Mouse (Mus musculus): Measurements from ENCODE around the gene Cers2. TPM values are rescaled to one million over a fixed set of nuclear protein-coding genes. Genes with fewer than 3 reads are reported as not detected.

Gene Cers2
- 111 and 122 TPM in 2 replicates for polyA plus RNA-seq (2014; fragmentation: Nextera tagmentation; extraction: Ambion mirVana)

- Histone ChIP-seq H3K36me3 (ENCODE audit: control insufficient read depth, insufficient read depth, low read length) (no peaks in the 10 kb centered on the region), H3K9ac (ENCODE audit: low read length) (peak within 1 kb of the TSS; percentile 99), H3K4me1 (replicated peaks; ENCODE audit: control insufficient read depth, insufficient read depth, low read length) (peaks cover 7% of the 10 kb centered on the region; the same call in 1 of the 2 replicates), H3K27me3 (ENCODE audit: control insufficient read depth, insufficient read depth, low read length) (no peaks in the 10 kb centered on the region), H3K27ac (ENCODE audit: low read depth, low read length) (peak within 1 kb of the TSS; percentile 93), H3K4me3 (ENCODE audit: low read depth, low read length) (peak within 1 kb of the TSS; percentile 93), H3K9me3 (ENCODE audit: control insufficient read depth, low read length) (no peaks in the 10 kb centered on the region), H3K4me2 (ENCODE audit: low read depth, low read length, severe bottlenecking) (peak within 1 kb of the TSS; percentile 71)
- ATAC-seq (replicated peaks; ENCODE audit: low FRiP score): no peak
- DNase-seq (ENCODE audit: low spot score): no peak
- 2% methylated on average over 27 of the region's 27 CpGs for WGBS
Observed at GRCm38 (mm10) chr3:95314486-95315093, at the start of gene Cers2. Gene Cers2 (plus strand): TSS chr3:95314791.

- Histone ChIP-seq H3K9me3 (ENCODE audit: control insufficient read depth, low read length) (no peaks in the 10 kb centered on the region), H3K27ac (ENCODE audit: low read depth, low read length) (no peak overlapping the region), H3K4me1 (replicated peaks; ENCODE audit: control insufficient read depth, insufficient read depth, low read length) (no peaks in the 10 kb centered on the region), H3K9ac (ENCODE audit: low read length) (no peak overlapping the region), H3K4me2 (ENCODE audit: low read depth, low read length, severe bottlenecking) (no peak overlapping the region), H3K4me3 (ENCODE audit: low read depth, low read length) (no peak overlapping the region), H3K36me3 (ENCODE audit: control insufficient read depth, insufficient read depth, low read length) (no peaks in the 10 kb centered on the region), H3K27me3 (ENCODE audit: control insufficient read depth, insufficient read depth, low read length) (no peaks in the 10 kb centered on the region)
- no peak for ATAC-seq (replicated peaks; ENCODE audit: low FRiP score)
- no peak for DNase-seq (ENCODE audit: low spot score)
- 94% methylated on average over 3 of the region's 3 CpGs for WGBS
Observed at GRCm38 (mm10) chr3:95266052-95266451, 48.5 kb upstream of the Cers2 start.

GRCm38 (mm10) chr3:95267855-95268254 lies 46.7 kb upstream of the Cers2 start:
- Histone ChIP-seq H3K27me3 (ENCODE audit: control insufficient read depth, insufficient read depth, low read length) (no peaks in the 10 kb centered on the region), H3K9me3 (ENCODE audit: control insufficient read depth, low read length) (no peaks in the 10 kb centered on the region), H3K4me1 (replicated peaks; ENCODE audit: control insufficient read depth, insufficient read depth, low read length) (no peaks in the 10 kb centered on the region), H3K27ac (ENCODE audit: low read depth, low read length) (no peak overlapping the region), H3K4me2 (ENCODE audit: low read depth, low read length, severe bottlenecking) (no peak overlapping the region), H3K36me3 (ENCODE audit: control insufficient read depth, insufficient read depth, low read length) (no peaks in the 10 kb centered on the region), H3K9ac (ENCODE audit: low read length) (no peak overlapping the region), H3K4me3 (ENCODE audit: low read depth, low read length) (no peak overlapping the region)
- no peak for DNase-seq (ENCODE audit: low spot score)
- no peak for ATAC-seq (replicated peaks; ENCODE audit: low FRiP score)

GRCm38 (mm10) chr3:95269789-95270188 lies 44.8 kb upstream of the Cers2 start:
- Histone ChIP-seq H3K9ac (ENCODE audit: low read length) (no peak overlapping the region), H3K4me1 (replicated peaks; ENCODE audit: control insufficient read depth, insufficient read depth, low read length) (no peaks in the 10 kb centered on the region), H3K4me2 (ENCODE audit: low read depth, low read length, severe bottlenecking) (no peak overlapping the region), H3K4me3 (ENCODE audit: low read depth, low read length) (no peak overlapping the region), H3K9me3 (ENCODE audit: control insufficient read depth, low read length) (no peaks in the 10 kb centered on the region), H3K27ac (ENCODE audit: low read depth, low read length) (no peak overlapping the region), H3K36me3 (ENCODE audit: control insufficient read depth, insufficient read depth, low read length) (no peaks in the 10 kb centered on the region), H3K27me3 (ENCODE audit: control insufficient read depth, insufficient read depth, low read length) (no peaks in the 10 kb centered on the region)
- no peak for DNase-seq (ENCODE audit: low spot score)
- no peak for ATAC-seq (replicated peaks; ENCODE audit: low FRiP score)
- 92% methylated on average over 5 of the region's 5 CpGs for WGBS

- Histone ChIP-seq H3K4me2 (ENCODE audit: low read depth, low read length, severe bottlenecking) (no peak overlapping the region), H3K9me3 (ENCODE audit: control insufficient read depth, low read length) (no peaks in the 10 kb centered on the region), H3K27ac (ENCODE audit: low read depth, low read length) (no peak overlapping the region), H3K36me3 (ENCODE audit: control insufficient read depth, insufficient read depth, low read length) (no peaks in the 10 kb centered on the region), H3K9ac (ENCODE audit: low read length) (no peak overlapping the region), H3K4me3 (ENCODE audit: low read depth, low read length) (no peak overlapping the region), H3K27me3 (ENCODE audit: control insufficient read depth, insufficient read depth, low read length) (no peaks in the 10 kb centered on the region), H3K4me1 (replicated peaks; ENCODE audit: control insufficient read depth, insufficient read depth, low read length) (no peaks in the 10 kb centered on the region)
- WGBS: 88% methylated on average over 12 of the region's 12 CpGs
- ATAC-seq (replicated peaks; ENCODE audit: low FRiP score) (no peak), DNase-seq (ENCODE audit: low spot score) (no peak)
Observed at GRCm38 (mm10) chr3:95270766-95271364, 43.7 kb upstream of the Cers2 start.

- DNase-seq (ENCODE audit: low spot score) (no peak), ATAC-seq (replicated peaks; ENCODE audit: low FRiP score) (no peak)
- 93% methylated on average over 5 of the region's 5 CpGs for WGBS
- Histone ChIP-seq H3K9ac (ENCODE audit: low read length) (no peak overlapping the region), H3K27ac (ENCODE audit: low read depth, low read length) (no peak overlapping the region), H3K4me1 (replicated peaks; ENCODE audit: control insufficient read depth, insufficient read depth, low read length) (no peaks in the 10 kb centered on the region), H3K4me3 (ENCODE audit: low read depth, low read length) (no peak overlapping the region), H3K9me3 (ENCODE audit: control insufficient read depth, low read length) (no peaks in the 10 kb centered on the region), H3K36me3 (ENCODE audit: control insufficient read depth, insufficient read depth, low read length) (no peaks in the 10 kb centered on the region), H3K4me2 (ENCODE audit: low read depth, low read length, severe bottlenecking) (no peak overlapping the region), H3K27me3 (ENCODE audit: control insufficient read depth, insufficient read depth, low read length) (no peaks in the 10 kb centered on the region)
Observed at GRCm38 (mm10) chr3:95273471-95273870, 41.1 kb upstream of the Cers2 start.

GRCm38 (mm10) chr3:95274453-95274852 lies 40.1 kb upstream of the Cers2 start:
- Histone ChIP-seq H3K4me1 (replicated peaks; ENCODE audit: control insufficient read depth, insufficient read depth, low read length) (no peaks in the 10 kb centered on the region), H3K4me2 (ENCODE audit: low read depth, low read length, severe bottlenecking) (no peak overlapping the region), H3K36me3 (ENCODE audit: control insufficient read depth, insufficient read depth, low read length) (no peaks in the 10 kb centered on the region), H3K9ac (ENCODE audit: low read length) (no peak overlapping the region), H3K9me3 (ENCODE audit: control insufficient read depth, low read length) (no peaks in the 10 kb centered on the region), H3K4me3 (ENCODE audit: low read depth, low read length) (no peak overlapping the region), H3K27me3 (ENCODE audit: control insufficient read depth, insufficient read depth, low read length) (no peaks in the 10 kb centered on the region), H3K27ac (ENCODE audit: low read depth, low read length) (no peak overlapping the region)
- 91% methylated on average over 4 of the region's 4 CpGs for WGBS
- no peak for ATAC-seq (replicated peaks; ENCODE audit: low FRiP score)
- no peak for DNase-seq (ENCODE audit: low spot score)

GRCm38 (mm10) chr3:95275161-95275560 lies 39.4 kb upstream of the Cers2 start:
- H3K36me3 ChIP-seq (ENCODE audit: control insufficient read depth, insufficient read depth, low read length): no peaks in the 10 kb centered on the region
- WGBS: 83% methylated on average over 6 of the region's 6 CpGs
- no peak for ATAC-seq (replicated peaks; ENCODE audit: low FRiP score)
- no peaks in the 10 kb centered on the region for H3K27me3 ChIP-seq (ENCODE audit: control insufficient read depth, insufficient read depth, low read length)
- H3K9ac ChIP-seq (ENCODE audit: low read length): no peak overlapping the region
- no peaks in the 10 kb centered on the region for H3K4me1 ChIP-seq (replicated peaks; ENCODE audit: control insufficient read depth, insufficient read depth, low read length)
- H3K4me2 ChIP-seq (ENCODE audit: low read depth, low read length, severe bottlenecking): no peak overlapping the region
- H3K4me3 ChIP-seq (ENCODE audit: low read depth, low read length): no peak overlapping the region
- no peak for DNase-seq (ENCODE audit: low spot score)
- no peak overlapping the region for H3K27ac ChIP-seq (ENCODE audit: low read depth, low read length)
- H3K9me3 ChIP-seq (ENCODE audit: control insufficient read depth, low read length): no peaks in the 10 kb centered on the region

GRCm38 (mm10) chr3:95276428-95276934 lies 38.1 kb upstream of the Cers2 start:
- H3K4me2 ChIP-seq (ENCODE audit: low read depth, low read length, severe bottlenecking): no peak overlapping the region
- no peak overlapping the region for H3K9ac ChIP-seq (ENCODE audit: low read length)
- no peak for DNase-seq (ENCODE audit: low spot score)
- no peaks in the 10 kb centered on the region for H3K9me3 ChIP-seq (ENCODE audit: control insufficient read depth, low read length)
- H3K4me1 ChIP-seq (replicated peaks; ENCODE audit: control insufficient read depth, insufficient read depth, low read length): 0 out of 2 replicates have a peak, but pooled peaks cover 2% of the 10 kb centered on the region
- H3K36me3 ChIP-seq (ENCODE audit: control insufficient read depth, insufficient read depth, low read length): no peaks in the 10 kb centered on the region
- WGBS: 79% methylated on average over 5 of the region's 5 CpGs
- no peaks in the 10 kb centered on the region for H3K27me3 ChIP-seq (ENCODE audit: control insufficient read depth, insufficient read depth, low read length)
- H3K27ac ChIP-seq (ENCODE audit: low read depth, low read length): no peak overlapping the region
- no peak for ATAC-seq (replicated peaks; ENCODE audit: low FRiP score)
- no peak overlapping the region for H3K4me3 ChIP-seq (ENCODE audit: low read depth, low read length)
